Mouse (Mus musculus): Measurements from ENCODE around the gene Rsbn1. TPM values are rescaled to one million over a fixed set of nuclear protein-coding genes. Genes with fewer than 3 reads are reported as not detected.

Rsbn1 gene
- polyA plus RNA-seq, 1 experiment from 2014 or later: 20.5 TPM

GRCm38 (mm10) chr3:104011972-104012371 is 98.1 kb downstream of the Rsbn1 start:
- H3K27ac ChIP-seq: no peak overlapping the region
- no peaks in the 10 kb centered on the region for H3K9me3 ChIP-seq (replicated peaks)
- no peaks in the 10 kb centered on the region for H3K27me3 ChIP-seq
- WGBS: 89% methylated on average over 2 of the region's 2 CpGs
- peaks cover 7% of the 10 kb centered on the region for H3K4me1 ChIP-seq
- H3K9ac ChIP-seq: no peak overlapping the region
- no peak overlapping the region for H3K4me2 ChIP-seq
- H3K4me3 ChIP-seq: no peak overlapping the region
- H3K36me3 ChIP-seq (ENCODE audit: poor library complexity, severe bottlenecking): peaks cover 44% of the 10 kb centered on the region
- ATAC-seq: no peak

Other genes with a start within 250 kb of the Rsbn1 start
- gene Olfml3, start 176.1 kb upstream of the Rsbn1 start, polyA plus RNA-seq (2015; fragmentation: Nextera tagmentation; extraction: Ambion mirVana): 2.9 and 3.0 TPM in 2 replicates
- not detected in 2 replicates for gene Gm10964, start 174.8 kb upstream of the Rsbn1 start, polyA plus RNA-seq (2015; fragmentation: Nextera tagmentation; extraction: Ambion mirVana)
- gene Hipk1, start 122.6 kb upstream of the Rsbn1 start, polyA plus RNA-seq (2015; fragmentation: Nextera tagmentation; extraction: Ambion mirVana): 13.0 and 14.5 TPM in 2 replicates
- 31.0 and 32.7 TPM in 2 replicates for gene Dclre1b, start 104.7 kb upstream of the Rsbn1 start, polyA plus RNA-seq (2015; fragmentation: Nextera tagmentation; extraction: Ambion mirVana)
- gene Ap4b1, start 104.6 kb upstream of the Rsbn1 start, polyA plus RNA-seq (2015; fragmentation: Nextera tagmentation; extraction: Ambion mirVana): 23.2 and 25.0 TPM in 2 replicates
- gene Gm43064, start 104.5 kb upstream of the Rsbn1 start, polyA plus RNA-seq (2015; fragmentation: Nextera tagmentation; extraction: Ambion mirVana): not detected in 2 replicates
- 0.44 TPM in 1 of 2 replicates, not detected in the other for gene Bcl2l15, start 81.5 kb upstream of the Rsbn1 start, polyA plus RNA-seq (2015; fragmentation: Nextera tagmentation; extraction: Ambion mirVana)
- gene Ptpn22, start 54.3 kb upstream of the Rsbn1 start, polyA plus RNA-seq (2015; fragmentation: Nextera tagmentation; extraction: Ambion mirVana): 0.14 and 0.37 TPM in 2 replicates
- gene Phtf1, start 54.0 kb downstream of the Rsbn1 start, polyA plus RNA-seq (2015; fragmentation: Nextera tagmentation; extraction: Ambion mirVana): 31.5 and 31.7 TPM in 2 replicates

All from forebrain, embryonic 13.5 days (tissue).